Mouse (Mus musculus) heart, embryonic 14.5 days (tissue): ENCODE results near the gene Gm44511. TPM values are rescaled to one million over a fixed set of nuclear protein-coding genes. Genes with fewer than 3 reads are reported as not detected.

Experiments
- ATAC-seq: fragments of 200-750 bp; cut with Nextera tagmentation; 2 replicates; pipeline ENCODE4 v1.8.0; 2017; ENCODE audit warnings: low read depth, moderate TSS enrichment; ENCODE audit not compliant: insufficient number of reproducible peaks, insufficient read depth, low FRiP score
- H3K27ac ChIP-seq, 2 experiments: fragments of 200-500 bp in 1 of 2; fragments of 300-500 bp in 1 of 2; sonication (generic) in 1 of 2; replicated peaks in 1 of 2; 2 replicates each; pipeline ENCODE4 v1.5.1; 2012 to 2014; ENCODE audit warnings: low read depth in 2 of 2, low read length in 2 of 2, control low read depth in 1 of 2, mild to moderate bottlenecking in 1 of 2, mixed read lengths in 1 of 2; ENCODE audit not compliant: control insufficient read depth in 1 of 2, insufficient read depth in 1 of 2
- H3K27me3 ChIP-seq: fragments of 300-500 bp; sonication (generic); 2 replicates; pipeline ENCODE4 v1.6.1; 2014; ENCODE audit warnings: mild to moderate bottlenecking, low read length, control low read depth; ENCODE audit not compliant: control insufficient read depth, insufficient read depth
- H3K36me3 ChIP-seq: fragments of 300-500 bp; sonication (generic); 2 replicates; pipeline ENCODE4 v1.6.1; 2014; ENCODE audit warnings: mild to moderate bottlenecking, control low read depth, low read length, mixed read lengths; ENCODE audit not compliant: control insufficient read depth, insufficient read depth
- H3K4me1 ChIP-seq, 2 experiments: fragments of 200-500 bp in 1 of 2; fragments of 300-500 bp in 1 of 2; sonication (generic) in 1 of 2; 2 replicates each; pipeline ENCODE4 v1.6.1; 2012 to 2014; ENCODE audit warnings: low read length in 2 of 2, control low read depth in 1 of 2, mixed read lengths in 1 of 2; ENCODE audit not compliant: control insufficient read depth in 2 of 2, insufficient read depth in 2 of 2
- H3K4me2 ChIP-seq: fragments of 300-500 bp; sonication (generic); 2 replicates; pipeline ENCODE4 v1.6.1; 2014; ENCODE audit warnings: mild to moderate bottlenecking, low read length
- H3K4me3 ChIP-seq, 2 experiments: fragments of 200-500 bp in 1 of 2; fragments of 300-500 bp in 1 of 2; sonication (generic) in 1 of 2; 2 replicates each; pipeline ENCODE4 v1.5.1; 2012 to 2014; ENCODE audit warnings: low read length in 2 of 2, mild to moderate bottlenecking in 2 of 2, control low read depth in 1 of 2, low read depth in 1 of 2, moderate library complexity in 1 of 2; ENCODE audit not compliant: control insufficient read depth in 1 of 2, insufficient read depth in 1 of 2
- H3K9ac ChIP-seq: fragments of 300-500 bp; sonication (generic); 2 replicates; pipeline ENCODE4 v1.6.1; 2014; ENCODE audit warnings: mild to moderate bottlenecking, low read length
- H3K9me3 ChIP-seq: fragments of 300-500 bp; sonication (generic); 2 replicates; pipeline ENCODE4 v1.6.1; 2016; ENCODE audit warnings: low read length, control low read depth; ENCODE audit not compliant: control insufficient read depth
- WGBS: fragments of 180-500 bp; shearing (Covaris S2); extraction: QIAGEN DNeasy Blood & Tissue Kit; methylation state at CpG from one replicate; pipeline ENCODE4 v1.1.7; 2014; 5-methylcytosine and 5-hydroxymethylcytosine counted together
- polyA plus RNA-seq: library from polyadenylated mRNA; unstranded; fragments of >200 nt; fragmentation: Nextera tagmentation; extraction: Ambion mirVana; gene quantifications from 2 replicates; pipeline ENCODE4 v1.2.1, GENCODE M21; 2014

Gene Gm44511
- polyA plus RNA-seq = not detected in 2 replicates

GRCm38 (mm10) chr6:128826132-128826531, at the start of gene Gm44511, which contains the start of gene Klrb1b:
Gm44511 (minus strand) TSS chr6:128826315.
Klrb1b (minus strand) TSS chr6:128826331.
- 73% methylated on average over 6 of the region's 6 CpGs for WGBS
- no peaks in the 10 kb centered on the region for H3K36me3 ChIP-seq
- H3K9ac ChIP-seq = no peak within 1 kb of the TSS
- H3K27me3 ChIP-seq = no peaks in the 10 kb centered on the region
- H3K4me3 ChIP-seq = no peak within 1 kb of the TSS
- H3K4me2 ChIP-seq = no peak within 1 kb of the TSS
- H3K4me1 ChIP-seq = no peaks in the 10 kb centered on the region
- no peaks in the 10 kb centered on the region for H3K9me3 ChIP-seq
- ATAC-seq = no peak
- H3K27ac ChIP-seq = no peak within 1 kb of the TSS

- no peaks in the 10 kb centered on the region for H3K4me1 ChIP-seq
- H3K36me3 ChIP-seq = no peaks in the 10 kb centered on the region
- no peak for ATAC-seq
- 77% methylated on average over 1 of the region's 1 CpGs for WGBS
- no peaks in the 10 kb centered on the region for H3K27me3 ChIP-seq
- H3K4me3 ChIP-seq = no peak overlapping the region
- H3K4me2 ChIP-seq = no peak overlapping the region
- no peak overlapping the region for H3K27ac ChIP-seq
- no peaks in the 10 kb centered on the region for H3K9me3 ChIP-seq
- H3K9ac ChIP-seq = no peak overlapping the region
Observed at GRCm38 (mm10) chr6:128871910-128872610, 45.9 kb upstream of the Gm44511 start.

GRCm38 (mm10) chr6:128868861-128869260, 42.7 kb upstream of the Gm44511 start:
- WGBS = 16% methylated on average over 3 of the region's 3 CpGs

DNA sequence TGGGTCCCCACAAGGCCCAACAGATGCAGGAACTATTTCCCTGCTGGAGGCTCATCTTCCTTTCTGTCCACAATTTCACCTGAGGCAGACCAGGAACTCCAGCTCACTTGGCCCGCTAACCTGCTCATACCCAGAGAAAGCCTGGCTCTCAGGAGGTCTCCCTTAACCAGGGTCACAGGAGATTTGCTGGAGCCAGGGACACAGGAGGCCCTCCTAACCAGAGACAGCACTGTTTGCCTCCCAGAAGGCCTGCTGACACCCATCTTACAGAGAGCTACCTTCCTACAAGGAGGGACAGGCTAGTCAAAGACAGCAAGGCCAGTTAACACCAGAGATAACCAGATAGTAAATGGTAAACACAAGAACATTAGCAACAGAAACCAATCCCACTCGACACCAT, 31.9 kb upstream of the Gm44511 start:
- Histone ChIP-seq H3K9ac (no peak overlapping the region), H3K36me3 (no peaks in the 10 kb centered on the region), H3K4me1 (peaks cover 0 to 5% of the 10 kb centered on the region in 2 experiments; a peak in 1 of 4 replicates), H3K4me2 (no peak overlapping the region), H3K9me3 (no peaks in the 10 kb centered on the region), H3K27ac (no peak overlapping the region), H3K4me3 (no peak overlapping the region), H3K27me3 (no peaks in the 10 kb centered on the region)
- WGBS = 75% methylated on average over 2 of the region's 2 CpGs
- ATAC-seq = no peak

More at GRCm38 (mm10) chr6:128868861-128869260, 42.7 kb upstream of the Gm44511 start:
- H3K4me3 ChIP-seq = no peak overlapping the region
- no peaks in the 10 kb centered on the region for H3K27me3 ChIP-seq
- H3K27ac ChIP-seq = no peak overlapping the region
- H3K4me2 ChIP-seq = no peak overlapping the region
- H3K9me3 ChIP-seq = no peaks in the 10 kb centered on the region
- no peak for ATAC-seq
- no peaks in the 10 kb centered on the region for H3K36me3 ChIP-seq
- no peaks in the 10 kb centered on the region for H3K4me1 ChIP-seq
- H3K9ac ChIP-seq = no peak overlapping the region

- no peak overlapping the region for H3K4me3 ChIP-seq
- no peaks in the 10 kb centered on the region for H3K9me3 ChIP-seq
- peaks cover 0 to 5% of the 10 kb centered on the region in 2 experiments; a peak in 1 of 4 replicates for H3K4me1 ChIP-seq
- WGBS = 43% methylated on average over 5 of the region's 5 CpGs
- H3K9ac ChIP-seq = no peak overlapping the region
- H3K36me3 ChIP-seq = no peaks in the 10 kb centered on the region
- ATAC-seq = peak; percentile 83
- H3K4me2 ChIP-seq = no peak overlapping the region
- H3K27me3 ChIP-seq = no peaks in the 10 kb centered on the region
- H3K27ac ChIP-seq = no peak overlapping the region
Observed at GRCm38 (mm10) chr6:128856250-128856649, 30.1 kb upstream of the Gm44511 start.

DNA sequence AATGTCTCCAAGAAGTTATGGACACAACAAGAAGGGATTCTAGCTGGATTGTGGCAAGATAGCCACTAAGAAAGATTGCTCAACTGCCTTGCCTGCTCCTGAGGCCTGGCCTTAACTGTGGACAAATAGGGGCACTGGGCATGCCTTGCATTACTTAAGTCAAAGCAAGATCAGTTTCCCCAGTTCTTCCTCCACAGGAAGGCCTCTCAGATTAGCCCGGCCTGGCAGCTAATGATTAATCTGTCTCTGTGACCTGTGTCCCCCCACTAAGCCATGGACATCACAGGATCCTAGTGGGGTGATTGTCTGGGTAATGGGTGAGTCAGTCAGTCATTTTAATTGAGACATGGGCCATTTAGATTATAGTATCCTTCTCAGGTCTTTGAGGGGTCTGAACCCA, 29.4 kb upstream of the Gm44511 start:
- Histone ChIP-seq H3K9ac (no peak overlapping the region), H3K27ac (no peak overlapping the region), H3K9me3 (no peaks in the 10 kb centered on the region), H3K4me1 (peaks cover 0 to 5% of the 10 kb centered on the region in 2 experiments; a peak in 1 of 4 replicates), H3K27me3 (no peaks in the 10 kb centered on the region), H3K4me2 (no peak overlapping the region), H3K4me3 (no peak overlapping the region), H3K36me3 (no peaks in the 10 kb centered on the region)
- 74% methylated on average over 1 of the region's 1 CpGs for WGBS
- ATAC-seq = no peak

DNA sequence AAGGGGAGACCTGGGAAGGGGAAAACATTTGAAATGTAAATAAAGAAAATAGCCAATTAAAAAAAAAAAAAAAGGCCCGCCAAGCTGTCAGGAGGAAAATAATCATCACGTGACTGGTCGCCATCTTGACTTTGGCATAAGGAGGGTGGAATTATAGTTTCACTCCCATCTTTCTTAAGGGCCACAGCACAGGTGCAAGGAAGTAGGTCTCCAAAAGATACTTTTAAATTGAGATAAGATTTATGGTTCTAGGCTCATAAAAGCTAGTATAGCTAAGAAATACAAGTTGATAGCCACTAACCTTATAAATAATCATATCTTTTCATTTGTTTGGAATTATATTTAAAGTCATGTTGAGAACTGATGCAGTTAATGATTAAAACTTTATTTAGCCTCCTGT, 28.8 kb upstream of the Gm44511 start:
- no peaks in the 10 kb centered on the region for H3K27me3 ChIP-seq
- no peak overlapping the region for H3K27ac ChIP-seq
- no peak overlapping the region for H3K4me3 ChIP-seq
- no peak overlapping the region for H3K4me2 ChIP-seq
- H3K9ac ChIP-seq = no peak overlapping the region
- ATAC-seq = no peak
- H3K4me1 ChIP-seq = peaks cover 0 to 5% of the 10 kb centered on the region in 2 experiments; a peak in 1 of 4 replicates
- H3K9me3 ChIP-seq = no peaks in the 10 kb centered on the region
- WGBS = 96% methylated on average over 3 of the region's 3 CpGs
- H3K36me3 ChIP-seq = no peaks in the 10 kb centered on the region
